Mouse (Mus musculus): ENCODE measurements around the gene Inf2. TPM values are rescaled to one million over a fixed set of nuclear protein-coding genes. Genes with fewer than 3 reads are reported as not detected.
A peak's percentile ranks its signal among the peaks of the same experiment; 100 is the strongest.

Gene Inf2
- total and polyA plus RNA-seq, 3 experiments = 26.1 to 122 (median 55.7) TPM

DNA sequence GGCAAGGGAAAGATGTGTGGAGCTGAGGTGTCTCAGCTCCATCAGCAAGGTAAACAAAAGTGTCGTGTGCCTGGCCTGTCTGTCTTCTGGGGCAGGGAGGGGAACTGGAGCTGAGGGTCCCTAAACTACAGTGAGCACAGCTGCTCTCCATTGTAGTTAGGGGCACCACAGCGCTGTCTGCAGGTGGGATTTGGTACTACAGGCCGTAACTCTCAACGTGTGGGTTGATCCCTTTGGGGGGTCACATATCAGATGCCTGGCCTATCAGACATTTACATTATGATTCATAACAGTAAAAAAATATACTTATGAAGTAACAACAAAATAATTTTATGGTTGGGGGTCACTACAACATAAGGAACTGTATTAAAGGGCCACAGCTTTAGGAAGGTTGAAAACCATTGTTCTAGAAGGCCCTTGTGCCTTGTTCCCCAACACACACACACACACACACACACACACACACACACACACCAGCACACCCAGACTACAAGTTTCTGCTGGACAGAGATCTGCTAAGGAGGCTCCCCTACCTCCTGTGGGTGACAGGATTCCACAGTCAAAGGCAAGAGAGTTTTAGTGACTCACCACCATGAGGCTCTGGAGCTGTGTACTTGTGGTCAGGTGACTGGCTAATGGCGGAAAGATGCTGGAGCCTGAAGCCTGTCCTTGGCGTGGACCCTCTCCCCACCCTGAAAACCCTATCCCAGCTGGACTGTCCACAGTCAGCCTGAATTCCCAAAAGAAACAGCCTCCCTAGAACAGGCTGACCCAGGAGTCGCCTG lies 38.7 kb downstream of the Inf2 start:
- Histone ChIP-seq H3K36me3 (ENCODE audit: control insufficient read depth in 1 of 2, insufficient read depth in 2 of 2, low read length in 2 of 2) (peaks cover 0 to 29% of the 10 kb centered on the region in 2 experiments; a peak in 2 of 4 replicates), H3K9me3 (replicated peaks; ENCODE audit: insufficient read depth, low read length) (no peaks in the 10 kb centered on the region), H3K9ac (ENCODE audit: control insufficient read depth, low read depth, low read length, poor library complexity, severe bottlenecking) (peak overlapping the region; percentile 51), H3K4me3 (ENCODE audit: control insufficient read depth in 1 of 2, insufficient read depth in 1 of 2, low read depth in 2 of 2, low read length in 2 of 2) (no peak overlapping the region), H3K79me2 (ENCODE audit: control insufficient read depth, insufficient read depth, low read length, poor library complexity) (no peaks in the 10 kb centered on the region; the same call in 1 of the 2 replicates), H3K27me3 (ENCODE audit: control insufficient read depth in 1 of 2, insufficient read depth in 2 of 2, low read length in 2 of 2) (no peaks in the 10 kb centered on the region), H3K27ac (ENCODE audit: control insufficient read depth, low read depth, low read length) (peak overlapping the region; percentile 71), H3K4me1 (ENCODE audit: control insufficient read depth in 1 of 2, insufficient read depth in 2 of 2, low read length in 2 of 2) (peaks cover 35 to 46% of the 10 kb centered on the region in 2 experiments)
- peak; percentile 91 for DNase-seq (ENCODE audit: low read depth, low spot score)
- TF ChIP-seq GATA1 (IDR thresholded peaks at IDR 0.05; ENCODE audit: low read depth, low read length) = peak; percentile 58
- TF ChIP-seq JUND (IDR thresholded peaks at IDR 0.05; ENCODE audit: low read depth, low read length) = no peak

- Histone ChIP-seq H3K4me3 (ENCODE audit: control insufficient read depth in 1 of 2, insufficient read depth in 1 of 2, low read depth in 2 of 2, low read length in 2 of 2) (peak overlapping the region; percentile 11 to 20), H3K9me3 (replicated peaks; ENCODE audit: insufficient read depth, low read length) (no peaks in the 10 kb centered on the region), H3K27me3 (ENCODE audit: control insufficient read depth in 1 of 2, insufficient read depth in 2 of 2, low read length in 2 of 2) (no peaks in the 10 kb centered on the region), H3K79me2 (ENCODE audit: control insufficient read depth, insufficient read depth, low read length, poor library complexity) (no peaks in the 10 kb centered on the region; the same call in 1 of the 2 replicates), H3K36me3 (ENCODE audit: control insufficient read depth in 1 of 2, insufficient read depth in 2 of 2, low read length in 2 of 2) (peaks cover 0 to 32% of the 10 kb centered on the region in 2 experiments; a peak in 2 of 4 replicates), H3K27ac (ENCODE audit: control insufficient read depth, low read depth, low read length) (peak overlapping the region; percentile 71), H3K9ac (ENCODE audit: control insufficient read depth, low read depth, low read length, poor library complexity, severe bottlenecking) (peak overlapping the region; percentile 51), H3K4me1 (ENCODE audit: control insufficient read depth in 1 of 2, insufficient read depth in 2 of 2, low read length in 2 of 2) (peaks cover 34 to 53% of the 10 kb centered on the region in 2 experiments)
- TF ChIP-seq USF2 (IDR thresholded peaks at IDR 0.05; ENCODE audit: borderline replicate concordance in 1 of 2, insufficient read depth in 1 of 2, low read depth in 1 of 2, low read length in 2 of 2) (no peak), GABPA (IDR thresholded peaks at IDR 0.05; ENCODE audit: low read depth, low read length) (no peak), NRF1 (IDR thresholded peaks at IDR 0.05; ENCODE audit: insufficient read depth, low read depth, low read length, poor library complexity, severe bottlenecking) (no peak), TCF12 (IDR thresholded peaks at IDR 0.05; ENCODE audit: low read depth, low read length) (no peak), RCOR1 (IDR thresholded peaks at IDR 0.05; ENCODE audit: low read depth, low read length) (no peak)
- peak; percentile 84 for DNase-seq (ENCODE audit: low read depth, low spot score)
Observed at GRCm38 (mm10) chr12:112628197-112628596, 39.6 kb downstream of the Inf2 start.

DNA sequence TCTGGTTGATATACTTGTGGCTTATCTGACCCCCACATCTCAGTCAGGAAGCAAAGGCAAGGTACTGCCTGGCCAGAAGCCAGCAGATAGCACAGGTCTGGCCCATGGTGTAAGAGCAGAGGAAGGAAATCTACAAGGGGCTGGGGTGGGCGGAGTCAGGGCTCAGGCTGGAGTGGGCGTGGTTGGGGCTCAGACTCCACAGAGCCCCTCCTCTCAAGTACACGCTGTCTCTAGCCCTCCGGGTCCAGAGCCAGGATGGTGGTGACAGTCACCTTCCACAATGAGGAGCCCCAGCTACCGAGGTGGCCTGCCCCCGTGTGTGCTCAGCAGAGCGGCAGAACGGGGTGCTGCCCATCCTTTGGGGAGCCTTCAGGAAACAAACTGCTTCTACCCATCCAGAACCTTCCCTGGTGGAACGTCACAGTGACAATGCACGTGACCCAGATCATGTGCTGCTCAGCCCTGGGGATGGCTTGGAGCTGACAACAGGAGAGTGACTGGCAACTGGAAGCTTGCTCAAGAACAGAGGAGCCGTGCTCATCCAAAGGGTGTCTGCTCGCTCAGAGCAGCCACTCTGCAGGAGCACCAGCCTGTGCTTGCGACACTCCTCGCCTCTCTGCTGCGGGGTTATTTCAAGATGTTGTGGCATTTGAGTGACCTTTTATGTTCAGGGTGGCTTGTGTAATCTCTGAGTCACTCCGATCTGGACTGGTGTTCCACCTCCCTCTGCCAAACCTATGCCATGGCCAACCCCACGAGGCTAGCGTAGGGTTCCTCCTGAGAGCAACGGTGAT lies 40.5 kb downstream of the Inf2 start:
- Histone ChIP-seq H3K27me3 (ENCODE audit: control insufficient read depth in 1 of 2, insufficient read depth in 2 of 2, low read length in 2 of 2) (no peaks in the 10 kb centered on the region), H3K9ac (ENCODE audit: control insufficient read depth, low read depth, low read length, poor library complexity, severe bottlenecking) (peak overlapping the region; percentile 47), H3K79me2 (ENCODE audit: control insufficient read depth, insufficient read depth, low read length, poor library complexity) (no peaks in the 10 kb centered on the region; the same call in 1 of the 2 replicates), H3K27ac (ENCODE audit: control insufficient read depth, low read depth, low read length) (peak overlapping the region; percentile 71), H3K4me1 (ENCODE audit: control insufficient read depth in 1 of 2, insufficient read depth in 2 of 2, low read length in 2 of 2) (peaks cover 31 to 48% of the 10 kb centered on the region in 2 experiments), H3K4me3 (ENCODE audit: control insufficient read depth in 1 of 2, insufficient read depth in 1 of 2, low read depth in 2 of 2, low read length in 2 of 2) (peak overlapping the region; percentile 37 to 40), H3K36me3 (ENCODE audit: control insufficient read depth in 1 of 2, insufficient read depth in 2 of 2, low read length in 2 of 2) (peaks cover 0 to 29% of the 10 kb centered on the region in 2 experiments; a peak in 2 of 4 replicates), H3K9me3 (replicated peaks; ENCODE audit: insufficient read depth, low read length) (no peaks in the 10 kb centered on the region)
- TF ChIP-seq ETS1 (IDR thresholded peaks at IDR 0.05; ENCODE audit: low read depth, low read length) (no peak), POLR2AphosphoS2 (IDR thresholded peaks at IDR 0.05; ENCODE audit: low read length) (no peak), MYC (IDR thresholded peaks at IDR 0.05; ENCODE audit: low read depth, low read length) (no peak), GATA1 (IDR thresholded peaks at IDR 0.05; ENCODE audit: low read depth, low read length) (peak; percentile 99), JUND (IDR thresholded peaks at IDR 0.05; ENCODE audit: low read depth, low read length) (no peak)
- DNase-seq (ENCODE audit: low read depth, low spot score) = peak; percentile 100

All from MEL (cell line).